Mouse (Mus musculus) urinary bladder, postnatal 25 days (tissue): ENCODE data around the gene Tars.

Experiments
- DNase-seq: peaks from one replicate; pipeline ENCODE4 v3.0.0; 2022; ENCODE audit warnings: low spot score

Gene Tars

DNA sequence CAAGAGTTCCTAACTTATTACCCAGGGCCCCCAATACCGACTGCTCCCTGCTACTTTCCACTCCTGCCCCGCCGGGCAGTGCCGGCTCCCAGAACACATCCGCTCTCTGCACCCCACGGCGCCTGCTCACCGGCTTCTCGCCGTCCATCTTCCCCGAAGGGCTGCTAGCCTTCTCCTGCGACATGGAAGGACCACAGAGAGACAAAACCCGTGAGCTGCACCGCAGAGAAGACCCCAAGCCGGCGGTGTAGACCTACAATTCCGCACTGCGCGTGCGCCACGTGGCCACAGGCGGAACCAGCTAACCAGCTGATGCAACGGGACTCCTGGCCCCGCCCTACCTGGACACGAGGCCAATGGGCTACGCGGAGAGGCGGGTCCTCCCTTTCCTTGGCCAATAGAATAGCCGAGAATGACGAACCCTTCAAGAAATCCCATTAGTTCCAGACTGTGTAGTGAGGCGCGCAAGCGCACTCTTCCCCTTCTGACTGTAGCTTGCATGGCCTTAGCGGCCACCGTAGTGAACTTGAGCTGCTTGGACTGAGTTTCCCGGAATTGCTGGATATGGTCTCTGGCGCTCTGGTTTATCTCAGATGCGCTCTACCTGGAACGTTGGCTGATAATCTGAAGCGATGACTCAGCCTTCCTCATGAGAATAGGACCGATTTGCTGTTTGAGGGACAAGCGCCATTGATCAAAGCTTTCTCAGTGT lies at the start of gene Tars:
Gene Tars (minus strand): TSS at position 310 of the 712 bp plus-strand sequence.
- peak; percentile 93 for DNase-seq

DNA sequence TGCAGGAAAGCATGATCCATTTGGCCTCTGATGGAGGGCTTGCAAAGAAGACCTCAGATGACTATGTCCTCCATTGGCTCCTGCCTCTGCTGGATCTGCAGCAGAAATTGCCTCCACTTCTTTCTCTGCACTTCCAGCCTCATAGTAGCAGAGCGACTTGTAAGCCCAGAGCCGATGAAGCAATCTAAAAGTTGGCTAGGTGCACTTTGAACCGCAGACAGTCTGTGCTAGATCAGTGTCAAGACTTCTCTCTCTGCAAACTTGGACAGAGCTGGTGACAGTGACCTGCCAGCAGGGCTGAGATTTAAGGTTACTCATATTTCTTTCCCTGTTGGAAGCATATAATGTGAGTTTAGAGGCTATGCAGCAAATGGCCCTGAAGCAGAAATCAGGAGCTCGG lies 37.9 kb upstream of the Tars start:
- DNase-seq, result peak; percentile 2

DNA sequence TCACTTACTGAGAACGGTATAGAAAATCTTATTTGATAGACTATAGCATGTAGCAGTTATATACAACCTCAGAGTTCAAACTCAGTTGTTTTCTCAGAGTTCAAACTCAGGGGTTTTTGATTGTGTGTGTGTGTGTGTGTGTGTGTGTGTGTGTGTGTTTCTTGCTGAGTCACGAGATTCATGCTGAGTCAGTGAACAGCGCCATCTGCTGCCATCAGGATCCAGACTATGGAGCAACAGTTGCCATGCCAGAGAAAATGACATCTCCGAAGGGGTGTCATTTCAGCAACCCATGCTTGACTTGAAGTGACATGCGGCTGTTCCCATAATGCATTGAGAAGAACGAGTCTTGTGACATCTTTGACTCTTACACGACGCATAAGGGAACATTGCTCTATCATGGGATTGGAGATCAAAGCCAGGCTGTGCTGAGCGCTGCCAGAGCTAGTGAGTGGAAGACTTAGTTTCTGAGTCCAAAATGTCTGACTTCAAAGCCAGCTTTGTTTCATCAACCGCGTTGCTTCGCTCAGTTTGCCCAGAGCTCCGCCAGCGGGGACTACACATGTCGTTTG lies 37.3 kb upstream of the Tars start:
- peak; percentile 3 for DNase-seq

DNA sequence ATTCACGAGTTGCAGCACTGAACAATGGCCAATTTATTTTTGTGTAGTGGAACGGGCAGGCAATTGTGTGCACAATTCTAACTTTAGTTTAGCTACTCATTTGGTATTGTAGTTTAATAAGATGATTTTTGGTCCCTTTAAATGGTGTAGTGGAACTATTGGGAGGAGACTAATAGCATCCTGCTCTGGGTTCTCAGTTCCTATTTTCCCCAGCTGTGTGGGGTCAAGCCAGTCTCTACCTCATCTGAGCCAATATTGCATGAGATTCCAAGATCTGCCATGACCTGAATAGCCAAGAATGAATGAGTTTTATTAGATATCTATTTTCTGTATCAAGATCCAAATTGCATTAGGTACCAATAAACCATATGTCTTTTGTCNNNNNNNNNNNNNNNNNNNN lies 27.4 kb upstream of the Tars start:
- no peak for DNase-seq

DNA sequence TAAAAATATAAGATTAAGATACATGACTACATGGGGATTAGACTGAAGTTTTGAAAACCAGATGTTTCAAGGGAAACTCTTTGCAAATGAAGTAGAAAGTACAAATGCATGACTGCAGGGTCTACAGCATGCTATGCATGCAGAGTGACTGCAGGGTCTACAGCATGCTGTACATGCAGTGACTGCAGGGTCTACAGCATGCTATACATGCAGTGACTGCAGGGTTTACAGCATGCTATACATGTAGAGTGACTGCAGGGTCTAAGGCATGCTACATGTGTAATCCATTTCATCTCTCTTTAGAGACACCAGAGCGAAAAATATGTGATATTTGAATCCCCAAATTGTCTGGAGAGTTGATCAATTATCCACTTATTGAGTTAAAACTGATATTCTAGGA lies 14.0 kb upstream of the Tars start:
- no peak for DNase-seq

DNA sequence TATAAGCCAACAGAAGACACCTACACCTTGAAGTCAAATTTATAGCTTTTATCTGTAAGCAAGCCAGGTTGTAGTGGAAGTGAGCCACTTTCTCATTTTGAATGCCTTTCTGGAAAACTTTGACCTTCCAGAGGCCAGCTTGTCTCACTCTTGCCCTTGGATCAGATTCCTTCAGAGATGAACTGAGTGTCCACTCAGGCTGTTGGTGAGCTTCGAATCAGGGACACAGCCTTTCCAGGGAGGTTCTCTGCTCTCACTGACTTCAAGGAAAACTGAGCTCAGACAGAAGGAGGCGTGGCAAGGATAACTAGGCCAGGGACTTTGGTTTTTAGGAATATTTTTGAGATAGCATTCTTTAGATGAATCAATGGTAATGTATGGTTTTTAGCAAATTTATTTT lies 13.1 kb upstream of the Tars start:
- no peak for DNase-seq

DNA sequence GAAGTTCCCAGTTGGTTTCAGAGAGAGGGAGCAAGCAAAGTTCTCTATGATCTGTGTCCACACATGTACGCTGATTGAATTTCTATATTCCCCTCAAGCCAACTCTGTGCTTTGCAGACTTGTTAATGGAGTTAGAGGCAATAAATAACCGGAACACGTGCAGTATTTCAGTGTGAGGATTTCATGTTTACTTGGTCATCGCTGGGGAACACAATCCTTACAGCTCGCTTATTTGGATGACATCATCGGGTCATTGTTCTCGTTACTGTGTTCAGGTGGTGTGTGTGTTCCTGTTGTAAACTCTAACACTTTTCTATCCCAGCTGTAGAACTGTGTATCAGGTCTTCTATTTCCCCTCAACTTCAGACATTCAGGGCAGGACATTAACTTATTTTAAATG lies 12.4 kb upstream of the Tars start:
- no peak for DNase-seq

DNA sequence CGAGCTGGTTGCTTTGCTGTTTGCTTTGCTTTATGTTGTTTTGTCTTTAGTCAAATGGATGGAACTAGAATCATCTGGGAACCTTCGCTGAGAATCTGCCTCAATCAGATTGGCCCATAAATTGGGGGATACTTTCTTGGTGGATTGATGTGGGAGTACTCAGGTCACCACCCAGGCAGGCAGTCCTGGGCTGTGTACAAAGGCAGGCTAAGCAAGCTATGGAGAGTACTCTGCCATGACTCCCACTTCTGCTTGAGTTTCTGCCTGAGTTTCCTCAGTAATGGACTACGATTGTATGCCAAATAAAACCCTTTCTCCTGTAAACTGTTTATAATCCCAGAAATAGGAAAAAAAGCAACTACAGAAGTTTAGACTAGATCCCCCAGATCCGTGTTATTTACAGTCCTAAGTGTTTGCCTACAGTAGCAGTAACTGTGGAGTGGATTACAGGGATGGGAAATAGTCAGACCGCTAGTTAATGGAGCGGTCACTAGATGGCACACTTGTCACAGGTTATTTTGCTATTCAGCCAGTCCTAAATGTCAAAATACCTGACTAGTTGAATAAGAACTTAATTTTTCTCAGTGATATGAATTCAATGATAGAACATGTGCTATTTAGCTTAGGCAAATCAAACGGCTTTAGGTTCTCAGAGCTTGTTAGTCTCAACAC lies 8.8 kb upstream of the Tars start:
- no peak for DNase-seq

DNA sequence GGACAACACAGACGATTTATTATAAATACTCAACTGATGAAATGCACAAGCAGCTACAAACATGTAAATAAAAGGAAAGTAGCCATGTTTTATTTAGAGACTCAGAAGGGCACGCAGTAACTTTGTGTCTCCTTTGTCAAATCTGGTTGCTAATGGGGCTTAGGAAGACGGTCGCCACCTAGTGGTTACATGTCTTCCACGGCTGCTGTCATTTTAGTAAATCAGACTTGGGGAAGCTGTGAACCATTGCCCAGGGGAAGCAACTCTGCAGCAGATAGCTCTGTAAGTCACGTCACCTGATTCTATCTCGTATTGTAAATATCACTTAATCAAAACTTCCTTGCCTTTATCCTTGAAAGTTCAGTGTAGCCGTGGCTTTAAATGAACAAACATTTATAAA lies 7.9 kb upstream of the Tars start:
- peak; percentile 46 for DNase-seq

DNA sequence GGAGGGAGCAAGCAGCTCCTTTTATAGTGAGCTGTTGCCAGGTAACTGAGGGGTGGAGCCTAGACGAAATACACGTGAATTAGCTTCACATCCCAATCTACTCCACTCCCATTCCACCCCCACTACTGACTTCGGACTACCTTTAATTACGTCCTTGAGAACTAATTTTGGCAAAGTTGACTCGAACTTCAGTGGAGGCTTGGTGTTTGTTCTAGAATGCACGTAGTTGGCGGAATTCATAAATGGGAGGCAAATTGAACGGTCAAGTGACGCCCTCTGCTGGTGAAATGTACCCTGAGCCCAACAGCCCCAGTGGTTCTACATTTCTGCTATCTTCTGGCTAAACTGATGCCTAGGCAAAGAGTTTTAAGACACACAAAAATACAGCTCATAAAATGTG lies 7.3 kb upstream of the Tars start:
- no peak for DNase-seq

DNA sequence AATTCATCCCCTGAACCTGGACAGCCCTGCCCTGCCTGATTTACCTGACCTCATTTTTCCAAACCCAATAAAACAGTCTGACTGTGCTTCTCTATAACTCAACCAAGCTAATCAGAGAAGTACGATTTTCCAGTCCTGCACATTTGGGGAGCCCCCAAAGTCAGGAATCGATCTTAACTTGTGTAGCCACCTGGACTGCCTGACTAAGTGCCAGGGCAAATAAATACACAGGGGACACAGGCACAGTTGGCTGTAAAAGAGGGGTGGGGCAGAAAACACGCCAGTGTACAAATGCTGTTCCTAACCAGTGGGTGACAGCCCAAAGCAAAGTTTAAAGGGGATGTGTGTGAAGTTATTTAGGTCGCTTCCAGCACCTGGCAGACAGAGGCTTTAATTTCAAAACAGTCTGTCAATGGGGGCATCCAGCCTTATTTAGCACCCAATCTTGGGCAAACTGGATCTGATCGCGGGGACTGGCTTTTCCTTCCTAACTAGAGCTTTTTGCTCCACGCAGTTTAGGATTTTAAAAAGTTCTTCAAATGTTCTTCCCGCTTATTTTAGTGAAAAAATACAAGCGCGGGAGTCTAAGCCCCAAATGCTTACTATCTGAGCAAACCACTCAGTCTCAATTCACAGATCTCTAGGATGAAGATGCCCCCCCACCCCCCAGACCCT lies 652 bp downstream of the Tars start:
- no peak for DNase-seq

DNA sequence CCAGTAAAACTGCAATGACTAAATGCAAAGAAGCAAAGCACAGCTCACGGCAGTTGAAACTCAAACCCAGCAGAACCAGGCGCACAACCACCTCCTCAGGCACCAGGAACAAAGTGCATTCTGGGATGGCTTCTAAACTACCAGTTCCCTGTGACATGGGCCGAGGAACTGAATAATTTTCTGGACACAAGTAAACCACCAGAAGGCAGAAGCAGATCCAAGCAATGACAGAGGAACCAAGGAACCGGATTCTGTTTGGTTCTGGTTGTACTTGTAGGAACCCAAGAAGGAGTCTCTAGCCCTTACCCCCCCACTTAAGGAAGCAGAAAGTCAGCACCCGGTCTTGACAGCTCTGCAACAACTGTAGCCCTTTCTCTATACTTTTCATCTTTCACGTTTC lies 3.0 kb downstream of the Tars start:
- no peak for DNase-seq

DNA sequence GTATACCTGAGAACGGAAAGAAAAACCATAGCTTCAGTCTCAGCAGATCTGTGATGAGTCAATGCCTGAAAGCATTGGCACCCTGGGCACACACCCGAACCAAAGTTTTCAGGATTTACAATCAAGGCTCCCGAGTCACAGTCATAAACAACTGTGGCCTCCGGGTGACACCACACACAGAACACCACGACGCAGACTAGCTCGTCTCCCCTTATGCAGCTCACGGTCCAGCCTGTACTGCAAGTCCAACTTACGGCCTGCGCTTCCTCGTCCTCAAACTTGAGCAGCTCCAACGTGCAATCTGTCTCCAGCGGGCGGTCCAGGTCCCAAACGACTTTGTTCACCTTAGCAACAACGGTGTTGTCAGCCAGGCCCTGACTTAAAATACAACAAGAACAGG lies 6.6 kb downstream of the Tars start:
- no peak for DNase-seq

DNA sequence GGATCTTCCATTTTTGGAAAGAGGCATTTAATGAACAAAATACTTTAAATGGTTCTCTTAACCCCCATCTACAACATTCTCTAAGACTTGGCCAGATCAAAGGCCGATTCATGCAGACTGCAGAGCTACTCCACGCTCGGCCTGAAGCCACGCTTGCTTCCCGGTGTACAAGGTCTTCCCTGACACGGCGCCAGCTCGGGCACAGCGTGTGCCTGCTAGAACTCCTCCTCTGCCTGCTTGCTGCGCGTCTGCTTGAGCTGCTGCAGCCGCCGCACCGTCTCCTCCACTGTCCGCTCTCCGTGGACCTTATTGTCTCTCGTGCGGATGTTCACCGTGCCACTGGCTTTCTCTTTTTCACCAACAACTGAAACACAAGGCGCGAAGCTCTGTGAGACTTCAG lies 15.7 kb downstream of the Tars start:
- DNase-seq, result no peak

DNA sequence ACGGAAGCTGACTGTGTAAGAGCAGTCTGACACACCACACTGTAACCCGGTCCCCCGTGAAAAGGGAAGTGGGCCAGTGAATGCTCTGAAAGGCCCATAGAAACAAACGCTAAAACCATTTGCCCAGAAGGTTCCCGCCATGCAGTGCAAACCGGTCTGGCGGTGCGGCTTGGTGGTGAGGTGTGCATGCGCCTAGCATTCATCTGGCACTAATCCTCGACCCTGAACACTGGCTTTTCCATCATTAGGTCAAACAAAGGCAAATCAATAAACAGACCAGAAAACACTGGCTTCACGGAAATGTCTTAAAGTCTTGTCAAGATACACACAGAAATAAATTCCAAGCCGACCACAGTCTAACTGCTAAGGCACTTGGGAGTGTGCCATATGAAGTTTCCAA lies 16.9 kb downstream of the Tars start:
- no peak for DNase-seq

DNA sequence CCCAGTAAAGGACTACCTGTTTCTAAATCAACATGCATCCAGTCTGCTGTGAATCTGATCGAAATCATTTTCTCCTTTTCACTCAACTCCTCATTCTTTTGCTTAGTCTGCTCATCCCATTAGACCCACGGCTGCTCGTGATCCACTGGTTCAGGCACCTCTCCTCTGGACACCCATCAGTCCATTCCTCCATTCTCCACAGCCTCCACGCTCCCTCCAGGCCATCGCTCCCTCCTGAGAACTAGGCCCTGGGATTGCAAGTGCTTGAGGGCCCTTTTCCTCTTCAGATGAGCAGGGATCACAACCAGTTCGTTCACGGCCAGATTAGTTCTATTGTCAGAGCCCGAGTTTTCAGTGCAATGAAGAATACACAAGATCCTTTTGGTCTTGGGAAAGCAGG lies 18.8 kb downstream of the Tars start:
- no peak for DNase-seq

DNA sequence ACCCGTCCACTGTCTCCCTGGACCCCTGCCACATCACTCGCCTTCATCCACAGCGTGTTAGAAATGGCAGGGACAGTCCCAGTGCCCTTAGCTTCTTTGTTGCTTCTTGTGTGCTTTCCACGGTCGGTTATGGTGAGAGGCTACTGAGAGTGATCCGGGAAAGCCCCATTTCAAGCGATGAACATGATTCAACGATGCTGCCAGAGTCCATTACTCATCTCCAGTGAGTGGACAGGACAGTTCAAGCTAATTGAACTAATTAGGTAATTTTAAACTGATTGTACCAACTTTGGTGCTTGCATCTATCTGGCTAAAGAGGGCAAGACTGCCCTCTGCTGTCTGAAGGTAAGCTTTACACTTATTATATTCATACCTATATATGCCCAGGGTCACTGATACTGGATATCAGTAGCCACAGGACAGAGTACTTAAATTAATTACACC lies 19.4 kb downstream of the Tars start:
- DNase-seq, result no peak

DNA sequence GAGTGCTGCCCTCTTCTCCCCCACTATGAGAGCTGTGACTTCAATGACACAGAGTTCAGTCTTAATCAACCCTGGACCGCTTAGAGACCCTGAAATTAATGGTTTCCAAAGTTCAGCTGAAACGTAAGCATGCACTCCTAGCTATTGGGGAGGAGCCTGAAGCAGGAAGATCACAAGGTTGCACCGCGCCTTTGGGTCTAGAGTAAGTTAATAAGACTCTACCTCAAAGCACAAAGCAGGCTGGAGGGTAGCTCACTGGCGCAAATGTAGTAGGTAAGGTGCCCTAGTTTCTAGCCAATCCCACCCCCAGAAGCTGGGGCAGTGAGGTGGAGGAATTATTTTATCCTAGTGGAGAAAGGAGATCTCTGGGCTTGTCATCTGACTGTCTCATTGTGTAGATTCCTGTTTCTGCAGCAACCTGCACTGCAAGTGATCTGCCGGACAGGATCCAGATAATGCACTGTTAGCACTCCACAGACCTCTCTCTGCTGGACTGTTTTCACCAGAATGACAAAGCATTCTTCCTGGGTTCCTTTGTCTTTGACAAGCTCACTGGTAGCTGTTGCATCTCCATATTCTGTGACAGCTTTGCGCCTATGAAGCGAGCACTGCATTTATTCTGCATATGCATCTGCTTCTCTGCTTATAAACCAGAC lies 19.9 kb downstream of the Tars start:
- DNase-seq, result no peak

DNA sequence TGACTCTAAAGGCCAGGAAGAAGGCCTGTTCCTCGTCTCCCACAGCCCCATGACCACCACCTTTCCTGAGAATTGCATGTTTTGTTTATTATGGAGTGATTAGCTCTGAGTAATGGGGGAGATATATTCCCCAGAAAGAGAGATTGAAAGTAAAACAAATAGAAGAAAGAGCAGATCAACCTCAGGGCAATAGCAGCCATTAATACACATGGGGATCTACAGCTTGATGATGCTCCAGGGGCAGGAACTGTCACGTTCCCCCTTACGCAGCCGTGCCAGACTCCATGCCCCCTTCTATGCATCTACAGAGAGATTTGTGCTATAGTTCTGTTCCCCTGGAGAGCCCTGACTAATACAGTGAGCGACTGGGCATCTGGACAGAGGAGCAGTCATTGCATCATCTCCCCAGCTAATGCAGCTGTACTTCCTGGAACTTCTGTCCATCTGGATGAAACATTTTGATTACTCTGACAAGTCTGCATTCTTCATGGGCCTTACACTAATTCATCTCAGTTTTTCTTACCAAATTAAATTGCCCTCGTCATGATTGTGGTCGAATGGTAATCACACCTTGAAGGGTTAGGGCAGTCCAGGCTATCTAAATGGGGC lies 28.9 kb downstream of the Tars start:
- DNase-seq, result no peak

DNA sequence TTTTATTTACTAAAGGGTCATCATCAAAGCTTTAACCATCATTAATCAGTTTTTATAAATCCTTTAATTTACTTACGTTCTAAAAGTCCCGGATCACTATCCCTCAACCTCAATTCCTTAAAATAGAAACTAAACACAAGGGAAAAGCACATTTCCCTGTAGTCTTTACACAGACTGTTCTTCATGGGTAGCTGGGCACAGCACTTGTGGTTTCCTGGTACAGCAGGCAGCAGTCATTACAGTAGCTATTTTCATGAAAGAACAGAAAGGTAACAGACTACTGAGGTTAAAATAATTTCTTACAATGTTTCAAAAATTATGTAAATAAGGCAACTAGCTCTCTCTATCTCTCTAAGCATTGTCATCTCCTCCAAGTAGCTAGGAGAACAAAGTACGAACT lies 29.9 kb downstream of the Tars start:
- no peak for DNase-seq

DNA sequence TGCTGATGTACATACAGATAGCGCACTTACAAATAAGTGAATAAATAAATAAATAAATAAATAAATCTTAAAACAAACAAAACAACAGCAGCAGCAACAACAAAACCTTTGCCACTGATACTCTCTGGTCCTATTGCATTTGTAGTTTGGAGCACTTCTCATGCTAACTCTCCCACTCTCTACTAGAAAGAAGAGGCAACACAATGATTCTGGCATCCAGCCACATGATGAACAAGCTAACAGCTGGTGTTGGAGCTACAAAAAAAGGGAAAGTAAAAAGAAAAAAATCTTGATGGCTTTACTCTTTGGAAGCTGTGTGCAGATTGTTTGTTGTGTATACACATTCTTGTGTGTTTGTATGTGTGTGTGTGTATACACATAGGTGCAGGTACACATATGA lies 34.7 kb downstream of the Tars start:
- no peak for DNase-seq

DNA sequence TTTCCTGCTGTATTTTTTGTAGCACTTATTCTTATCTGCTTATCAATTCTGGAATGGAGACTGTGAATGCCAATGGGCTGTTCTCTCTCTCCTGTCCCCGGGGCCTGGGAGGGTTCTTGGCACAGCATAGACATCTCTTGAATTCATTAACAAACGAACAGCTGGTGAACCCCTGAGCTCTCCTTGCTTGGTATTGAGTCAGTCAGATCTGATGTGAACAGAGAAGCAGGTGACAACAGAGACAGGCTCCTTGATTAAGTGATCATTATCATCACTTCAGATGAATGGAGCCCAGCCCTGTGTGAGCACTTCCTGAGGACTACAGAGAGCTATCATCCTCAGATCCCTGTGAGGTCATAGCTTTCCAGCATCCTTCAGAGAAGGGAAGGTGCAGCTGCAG lies 35.4 kb downstream of the Tars start:
- DNase-seq, result no peak
